Mouse (Mus musculus): ENCODE results near the gene Guk1.
"Not testable (repeated sequence)": the region's sequence is repeated elsewhere in the genome, so short reads cannot be mapped to it uniquely, and the experiment has no call there.

Gene Guk1

GRCm38 (mm10) chr11:59211561-59211960 is 19.5 kb upstream of the Guk1 start:
- not testable (repeated sequence) for DNase-seq (ENCODE audit: low spot score in 2 of 2)

- DNase-seq (ENCODE audit: low spot score in 2 of 2), result no peak
Measured at GRCm38 (mm10) chr11:59210020-59210419, 18.0 kb upstream of the Guk1 start.

GRCm38 (mm10) chr11:59209580-59209979 is 17.6 kb upstream of the Guk1 start:
- DNase-seq (ENCODE audit: low spot score in 2 of 2), result no peak

GRCm38 (mm10) chr11:59209003-59209441 is 17.0 kb upstream of the Guk1 start:
- DNase-seq (ENCODE audit: low spot score in 2 of 2), result peak; percentile 39 to 43

- DNase-seq (ENCODE audit: low spot score in 2 of 2), result peak; percentile 80 to 86
Measured at GRCm38 (mm10) chr11:59208153-59208831, 16.3 kb upstream of the Guk1 start, which contains the start of gene 2310033P09Rik. Gene 2310033P09Rik (plus strand): TSS chr11:59208321.

- peak; percentile 84 to 92 for DNase-seq (ENCODE audit: low spot score in 2 of 2)
Measured at GRCm38 (mm10) chr11:59202081-59202995, 10.3 kb upstream of the Guk1 start, which contains the start of gene Mrpl55. Gene Mrpl55 (plus strand): TSS chr11:59202486.

- DNase-seq (ENCODE audit: low spot score in 2 of 2), result no peak
Measured at GRCm38 (mm10) chr11:59201216-59202002, 9.4 kb upstream of the Guk1 start.

GRCm38 (mm10) chr11:59196230-59196629 is 4.2 kb upstream of the Guk1 start:
- no peak for DNase-seq (ENCODE audit: low spot score in 2 of 2)

- peak; percentile 81 to 84 for DNase-seq (ENCODE audit: low spot score in 2 of 2)
Measured at GRCm38 (mm10) chr11:59191231-59192058, 567 bp downstream of the Guk1 start.

GRCm38 (mm10) chr11:59187706-59188105 is 4.3 kb downstream of the Guk1 start:
- no peak for DNase-seq (ENCODE audit: low spot score in 2 of 2)

- no peak for DNase-seq (ENCODE audit: low spot score in 2 of 2)
Measured at GRCm38 (mm10) chr11:59185490-59185889, 6.5 kb downstream of the Guk1 start.

GRCm38 (mm10) chr11:59183821-59184220 is 8.2 kb downstream of the Guk1 start:
- peak in 1 of 2 experiments; percentile 19 for DNase-seq (ENCODE audit: low spot score in 2 of 2)

- no peak for DNase-seq (ENCODE audit: low spot score in 2 of 2)
Measured at GRCm38 (mm10) chr11:59182864-59183331, 9.1 kb downstream of the Guk1 start, which contains the start of gene Gjc2. Gene Gjc2 (minus strand): TSS chr11:59183213.

GRCm38 (mm10) chr11:59176921-59177320 is 15.1 kb downstream of the Guk1 start:
- DNase-seq (ENCODE audit: low spot score in 2 of 2), result no peak

- DNase-seq (ENCODE audit: low spot score in 2 of 2), result no peak
Measured at GRCm38 (mm10) chr11:59176475-59176874, 15.5 kb downstream of the Guk1 start.

GRCm38 (mm10) chr11:59174189-59174838 is 17.7 kb downstream of the Guk1 start:
- DNase-seq (ENCODE audit: low spot score in 2 of 2), result no peak

GRCm38 (mm10) chr11:59170549-59170948 is 21.5 kb downstream of the Guk1 start:
- no peak for DNase-seq (ENCODE audit: low spot score in 2 of 2)

- no peak for DNase-seq (ENCODE audit: low spot score in 2 of 2)
Measured at GRCm38 (mm10) chr11:59169807-59170206, 22.2 kb downstream of the Guk1 start.

GRCm38 (mm10) chr11:59165616-59166241 is 26.3 kb downstream of the Guk1 start:
- no peak for DNase-seq (ENCODE audit: low spot score in 2 of 2)

GRCm38 (mm10) chr11:59164384-59164783 is 27.6 kb downstream of the Guk1 start:
- DNase-seq (ENCODE audit: low spot score in 2 of 2), result no peak
